Mouse (Mus musculus) adrenal gland, postnatal 36 days (tissue): ENCODE results near the gene Gpc5. TPM values are rescaled to one million over a fixed set of nuclear protein-coding genes. Genes with fewer than 3 reads are reported as not detected.
"Not testable (repeated sequence)": the region's sequence is repeated elsewhere in the genome, so short reads cannot be mapped to it uniquely, and the experiment has no call there.

ENCODE experiments used
- DNase-seq, 2 experiments: peaks; one replicate each; pipeline ENCODE4 v3.0.0; 2021; ENCODE audit warnings: mixed read lengths in 1 of 2
- long read RNA-seq, 2 experiments: library from polyadenylated mRNA; stranded (forward); transcript quantifications; one replicate each; pipeline ENCODE4 v2.0.0; 2021; ENCODE audit warnings: borderline sequencing depth in 2 of 2
- total RNA-seq, 2 experiments: library from RNA; stranded (reverse); gene quantifications; 2 replicates each; pipeline ENCODE4 v1.2.3; 2021

Gene Gpc5
- 1 to 10 TPM in 1 of 2 experiments, not detected in 1; 3.4 TPM for total RNA-seq
- long read RNA-seq, experiment 1, partial matches to known transcripts: 1 of 1 reads
- long read RNA-seq, experiment 1, other reads (novel, unspliced or antisense): 0 of 1 reads
- long read RNA-seq, experiment 2: 0 reads

DNA sequence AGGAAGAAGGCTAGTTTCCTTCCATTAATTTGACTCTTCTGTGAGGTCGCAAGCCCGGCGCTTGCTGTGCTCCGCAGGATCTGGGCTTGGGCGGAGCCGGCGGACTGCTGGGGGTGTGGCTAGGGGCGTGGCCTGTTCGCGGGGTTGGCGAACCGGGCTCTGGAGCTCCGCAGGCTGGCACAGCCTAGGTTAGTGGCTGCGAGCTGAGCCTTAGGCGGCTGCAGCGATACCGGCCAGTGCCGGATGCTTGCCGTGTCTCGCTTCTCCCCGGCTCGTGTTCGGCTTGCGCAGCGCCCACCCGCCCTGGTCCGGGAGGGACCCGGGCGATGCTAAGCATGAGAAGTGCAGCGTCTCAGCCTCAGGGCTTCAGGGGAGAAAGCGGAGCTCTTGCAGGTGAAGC is at the start of gene Gpc5:
Gene Gpc5, plus strand, starts transcription at position 135 of the 400 bp plus-strand sequence.
- DNase-seq: peak; percentile 95 to 97

DNA sequence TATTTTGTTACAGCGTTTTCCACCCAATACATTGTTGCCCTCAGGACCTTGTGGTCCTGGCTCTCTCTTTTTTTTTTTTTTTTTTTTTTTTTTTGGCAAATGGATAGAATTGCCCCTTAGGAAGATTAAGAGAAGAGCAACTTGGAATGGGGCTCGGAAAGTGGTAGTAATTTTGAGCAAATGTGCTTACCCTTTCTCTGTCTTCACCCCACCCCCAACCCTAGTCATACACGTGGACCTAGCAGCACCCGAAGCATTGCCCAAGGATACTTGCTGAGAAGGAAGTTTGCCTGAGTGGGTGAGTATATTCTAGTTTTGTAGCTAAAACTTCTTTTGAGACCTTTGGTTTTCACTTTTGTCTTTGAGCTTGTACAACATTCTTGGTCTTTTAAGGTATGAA is 49.4 kb upstream of the Gpc5 start:
- DNase-seq: peak; percentile 6 to 10

DNA sequence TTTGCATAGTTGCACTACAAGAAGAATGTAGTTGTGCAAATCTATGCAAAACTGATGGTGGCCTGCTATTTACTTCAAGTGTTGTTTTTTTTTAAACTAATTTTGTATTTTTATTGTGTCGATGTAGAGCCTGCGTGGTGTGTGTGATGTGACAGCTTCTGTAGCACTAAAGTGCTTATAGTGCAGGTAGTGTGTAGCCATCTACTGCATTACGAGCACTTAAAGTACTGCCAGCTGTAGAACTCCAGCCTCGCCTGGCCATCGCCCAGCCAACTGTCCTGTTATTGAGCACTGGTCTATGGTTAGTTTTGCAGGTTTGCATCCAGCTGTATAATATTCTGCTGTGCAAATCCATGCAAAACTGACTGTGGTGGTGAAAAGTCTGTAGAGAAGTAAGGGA is 48.0 kb upstream of the Gpc5 start:
- no peak for DNase-seq

DNA sequence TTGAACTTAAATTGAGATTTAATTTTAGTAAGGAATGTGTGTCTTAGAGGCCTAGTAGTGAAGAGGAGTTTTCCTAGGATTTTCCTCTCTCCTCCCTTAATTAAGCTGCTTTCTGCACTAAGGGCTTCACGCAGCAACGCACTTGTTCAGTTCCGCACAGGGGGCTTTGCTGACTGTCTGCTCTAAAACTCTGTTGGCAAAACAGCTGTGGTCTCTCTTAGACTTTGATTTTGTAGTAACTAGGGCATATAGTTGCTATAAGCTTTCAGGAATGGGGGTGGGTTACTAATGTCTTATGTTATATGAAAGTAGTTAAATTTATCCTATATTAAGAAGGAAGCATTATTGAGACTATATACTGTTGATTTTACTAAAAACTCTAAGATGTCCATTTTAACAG is 46.3 kb upstream of the Gpc5 start:
- DNase-seq: no peak

DNA sequence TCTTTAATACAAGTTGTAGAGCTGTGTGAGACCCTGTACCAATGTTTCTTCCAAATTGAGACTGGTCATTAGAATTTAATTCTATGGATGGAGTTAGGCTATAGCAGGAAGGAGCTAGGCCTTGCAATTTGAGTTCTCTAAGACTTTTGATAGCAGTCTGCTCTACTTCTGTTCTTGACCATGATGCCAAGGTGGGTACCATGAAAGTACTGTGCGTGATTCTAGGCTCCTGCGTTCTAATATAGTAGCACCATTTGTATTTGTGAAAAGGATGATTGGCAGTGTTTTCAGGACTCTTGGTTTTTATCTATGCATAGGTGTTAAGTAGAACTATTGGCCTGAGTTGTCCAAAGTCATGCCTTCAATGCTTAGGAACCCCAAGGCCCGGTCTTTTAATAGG is 44.7 kb upstream of the Gpc5 start:
- DNase-seq: no peak

DNA sequence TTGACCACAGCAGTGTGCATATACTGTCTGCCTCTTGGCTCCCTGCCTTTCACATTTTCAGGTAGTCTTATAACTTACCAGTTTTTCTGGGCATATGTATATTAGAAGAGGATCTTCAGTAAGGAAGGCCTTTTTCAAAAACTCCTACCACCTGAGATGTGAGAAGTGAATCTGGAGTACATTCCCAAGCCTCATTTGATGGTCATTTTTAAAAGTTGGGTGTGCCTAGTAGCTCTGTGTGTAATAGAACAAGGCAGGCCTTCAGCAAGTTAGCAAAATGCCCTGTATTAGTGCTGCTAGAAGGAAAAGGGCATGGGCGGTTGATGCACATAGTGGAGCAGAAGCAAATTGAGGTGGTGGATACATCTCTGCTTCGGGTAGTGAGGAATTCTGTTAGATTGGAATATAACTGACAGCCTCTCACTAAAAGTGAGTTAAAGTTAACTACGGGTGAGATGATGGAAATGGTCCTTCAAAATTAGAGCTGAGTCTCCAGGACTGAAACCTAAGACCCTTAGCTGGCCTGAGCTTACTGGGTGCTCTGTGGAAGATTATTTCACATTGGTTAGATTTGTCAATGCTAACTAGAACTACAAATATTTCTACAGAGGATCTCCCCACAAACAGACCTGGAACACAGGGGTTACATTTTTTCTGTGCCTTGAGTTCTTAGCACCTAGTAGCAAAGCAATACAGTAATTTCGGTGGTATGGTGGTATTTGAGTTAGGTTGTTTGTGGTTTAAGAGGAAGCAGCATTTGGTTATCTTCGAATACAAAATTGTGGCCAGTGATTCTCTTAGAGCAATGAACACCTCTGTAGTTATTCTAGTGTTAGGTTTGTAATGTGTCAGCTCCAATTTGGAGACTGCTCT is 43.8 kb upstream of the Gpc5 start:
- DNase-seq: no peak

DNA sequence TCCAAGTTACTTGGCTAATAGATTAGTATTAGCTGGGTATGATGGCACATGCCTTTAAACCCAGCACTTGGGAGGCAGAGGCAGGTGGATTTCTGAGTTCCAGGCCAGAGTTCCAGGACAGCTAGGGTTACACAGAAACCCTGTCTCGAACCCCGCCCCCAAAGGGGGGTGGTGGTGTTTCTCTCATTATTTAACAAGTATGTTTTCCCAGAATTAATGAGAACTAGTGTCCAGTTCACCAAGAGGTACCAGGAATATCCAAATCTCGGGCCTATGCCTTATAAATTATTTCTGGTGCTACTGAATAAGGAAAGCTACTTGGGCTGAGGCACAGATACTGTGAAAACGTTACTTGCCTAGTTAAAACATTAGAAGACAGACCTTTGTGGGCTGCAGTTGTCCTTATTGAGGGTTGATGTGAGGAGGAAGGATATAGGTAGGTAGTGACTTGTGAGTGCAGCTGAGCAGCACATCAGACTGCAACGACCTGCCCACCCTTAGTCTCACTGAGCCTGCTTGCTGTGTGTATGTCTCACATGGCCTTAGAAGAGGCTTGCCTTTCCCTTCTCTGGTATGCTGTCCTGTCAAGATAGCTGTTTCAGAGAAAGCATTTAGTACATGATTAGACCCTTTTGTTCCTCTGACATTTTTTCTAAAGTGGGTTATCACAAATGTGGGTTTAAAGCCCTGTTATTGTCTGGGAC is 43.0 kb upstream of the Gpc5 start:
- DNase-seq: no peak

DNA sequence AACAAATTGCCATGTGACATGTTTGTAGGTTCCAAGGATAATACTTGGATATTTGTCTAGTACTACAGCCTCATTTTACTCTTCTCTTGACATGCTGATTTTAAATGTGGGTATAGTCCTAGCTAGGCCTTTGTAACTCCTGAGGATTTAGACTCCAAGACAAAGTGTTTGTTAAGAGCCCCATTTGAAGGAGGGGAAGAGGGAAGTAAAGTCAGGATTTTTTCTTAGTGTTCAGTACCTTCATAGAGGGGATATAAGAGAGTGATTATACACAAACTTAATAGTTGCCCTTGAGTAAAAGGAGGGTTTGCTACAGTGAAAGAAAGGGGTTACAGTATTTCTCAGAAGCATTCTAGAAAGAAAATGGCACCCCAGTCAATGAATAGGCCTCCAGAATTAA is 42.2 kb upstream of the Gpc5 start:
- no peak for DNase-seq

DNA sequence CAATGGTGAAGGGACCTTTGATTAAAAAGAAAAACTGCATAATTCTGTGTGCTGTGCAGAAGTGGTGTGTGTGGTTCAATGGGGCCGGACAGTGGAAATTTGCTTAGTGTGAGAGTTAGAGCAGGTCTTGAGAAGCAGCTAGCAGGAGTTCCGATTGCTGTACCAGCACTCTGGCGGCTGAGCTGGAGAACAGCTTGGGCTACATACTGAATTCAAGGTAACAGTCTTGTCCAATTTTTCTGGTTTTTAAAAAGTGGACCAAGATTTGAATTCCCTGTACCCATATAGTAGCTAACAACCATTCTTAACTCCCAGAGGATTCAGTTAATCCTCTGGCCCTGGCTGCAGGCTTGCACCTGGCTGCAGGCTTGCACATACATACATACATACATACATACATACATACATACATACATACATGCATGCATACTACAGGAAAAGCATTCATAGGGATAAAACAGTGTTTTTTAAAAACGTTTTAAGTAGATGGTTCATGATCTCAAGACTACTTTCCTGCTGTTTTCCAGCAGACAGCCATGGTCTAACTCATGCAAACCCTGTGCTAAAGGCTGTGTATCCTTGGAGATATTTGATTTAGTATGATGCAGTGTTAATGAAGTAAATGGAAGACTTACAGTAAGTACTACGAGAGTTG is 40.8 kb upstream of the Gpc5 start:
- no peak for DNase-seq

DNA sequence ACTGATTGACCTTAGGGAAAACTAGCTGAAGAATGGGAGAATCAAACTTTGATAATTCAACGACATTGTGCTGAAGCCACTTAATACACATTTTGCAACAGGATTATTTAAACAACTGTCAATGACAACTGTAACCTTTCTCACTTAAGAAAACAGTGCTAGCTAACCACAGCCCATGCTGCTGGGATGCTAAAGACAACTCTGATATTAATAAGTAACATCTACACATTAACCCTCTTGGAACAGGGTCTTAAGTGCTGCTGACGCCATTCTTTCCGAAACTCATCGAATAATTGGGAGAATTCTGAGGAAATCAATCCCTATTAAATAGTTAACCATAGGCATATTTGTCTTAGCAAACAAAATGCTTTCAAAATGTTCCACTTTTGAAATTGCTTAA is 39.6 kb upstream of the Gpc5 start:
- DNase-seq: no peak

DNA sequence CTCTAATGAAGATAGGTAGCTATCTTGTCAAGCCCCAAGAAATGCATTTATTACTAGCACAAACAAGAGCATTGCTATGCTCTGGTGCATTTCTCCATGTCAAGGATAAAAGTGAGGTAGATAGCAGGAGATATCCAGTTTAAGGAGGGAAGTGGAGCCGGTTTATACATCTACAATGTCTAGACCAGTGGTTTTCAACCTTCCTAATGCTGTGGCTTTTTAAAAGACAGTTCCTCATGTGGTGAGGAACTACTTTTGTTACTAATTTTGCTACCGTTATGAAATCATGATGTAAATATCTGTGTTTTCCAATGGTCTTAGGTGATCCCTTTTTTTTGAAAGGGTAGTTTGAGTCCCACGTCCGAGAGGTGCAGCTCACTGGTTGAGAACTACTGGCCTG is 37.8 kb upstream of the Gpc5 start:
- DNase-seq: no peak

DNA sequence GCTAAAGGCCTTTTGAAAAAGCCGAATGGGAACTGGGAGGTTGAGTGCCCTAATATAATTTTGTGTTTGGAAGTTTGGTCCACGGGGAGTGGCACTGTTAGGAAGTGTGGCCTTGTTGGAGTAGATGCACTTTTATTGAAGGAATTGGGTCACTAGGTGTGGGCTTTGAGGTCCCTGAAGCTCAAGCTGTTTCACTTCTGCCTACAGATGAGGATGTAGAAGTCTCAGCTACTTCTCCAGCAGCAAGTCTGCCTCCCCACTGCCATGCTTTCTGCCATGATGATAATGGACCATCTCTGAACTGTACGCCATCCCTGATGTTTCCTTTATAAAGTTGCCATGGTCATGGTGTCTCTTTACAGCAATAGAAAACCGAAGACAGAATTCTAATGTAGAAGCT is 34.5 kb upstream of the Gpc5 start:
- DNase-seq: no peak

DNA sequence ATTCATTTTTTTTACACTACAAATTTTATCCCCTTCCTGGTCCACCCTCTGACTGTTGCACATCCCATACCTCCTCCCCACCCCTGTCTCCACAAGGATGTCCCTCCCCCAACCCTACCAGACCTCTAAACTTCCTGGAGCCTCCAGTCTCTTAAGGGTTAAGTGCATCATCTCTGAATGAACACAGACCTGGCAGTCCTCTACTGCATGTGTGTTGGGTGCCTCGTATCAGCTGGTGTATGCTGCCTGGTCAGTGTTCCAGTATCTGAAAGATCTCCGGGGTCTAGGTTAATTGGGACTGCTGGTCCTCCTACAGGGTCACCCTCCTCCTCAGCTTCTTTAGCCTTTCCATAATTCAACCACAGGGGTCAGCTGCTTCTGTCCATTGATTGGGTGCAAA is 25.9 kb upstream of the Gpc5 start:
- DNase-seq: not testable (repeated sequence)

DNA sequence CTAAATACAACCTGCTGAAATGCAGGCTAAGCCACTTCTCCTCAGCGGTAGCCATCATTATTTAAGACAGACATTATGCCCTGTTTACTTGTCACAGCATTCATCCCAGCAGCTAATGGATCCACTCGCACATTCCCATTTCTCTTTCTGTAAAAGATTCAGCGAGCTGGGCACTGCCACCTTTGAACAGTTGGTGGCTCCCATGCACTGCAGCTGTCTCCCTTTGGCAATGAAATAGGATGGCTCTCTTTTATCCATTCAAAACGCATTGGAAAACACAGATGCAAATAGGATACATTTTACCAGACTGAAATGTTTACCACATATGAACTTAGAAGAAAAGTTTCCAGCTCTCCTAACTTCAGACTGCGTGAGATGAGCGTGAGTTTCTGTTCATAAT is 21.5 kb upstream of the Gpc5 start:
- DNase-seq: peak; percentile 13 to 27

DNA sequence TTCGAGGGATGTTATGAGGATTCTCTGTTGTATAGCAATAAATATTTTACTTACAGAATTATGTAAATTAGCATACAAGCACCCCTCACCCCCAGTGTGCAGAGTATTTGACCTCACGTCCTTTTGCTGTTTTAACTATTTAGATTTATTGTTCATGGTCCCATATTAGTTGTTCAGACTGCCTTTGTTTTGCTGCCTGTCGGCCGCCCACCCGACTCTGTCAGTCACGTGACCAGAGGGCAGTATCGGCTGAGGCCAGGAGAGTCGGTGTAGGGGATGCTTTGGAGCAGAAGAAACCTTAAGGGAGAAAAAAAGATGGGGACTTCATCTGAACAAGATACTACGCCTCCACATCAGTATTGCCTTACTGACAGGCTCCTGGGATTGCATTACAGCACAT is 14.7 kb upstream of the Gpc5 start:
- no peak for DNase-seq

DNA sequence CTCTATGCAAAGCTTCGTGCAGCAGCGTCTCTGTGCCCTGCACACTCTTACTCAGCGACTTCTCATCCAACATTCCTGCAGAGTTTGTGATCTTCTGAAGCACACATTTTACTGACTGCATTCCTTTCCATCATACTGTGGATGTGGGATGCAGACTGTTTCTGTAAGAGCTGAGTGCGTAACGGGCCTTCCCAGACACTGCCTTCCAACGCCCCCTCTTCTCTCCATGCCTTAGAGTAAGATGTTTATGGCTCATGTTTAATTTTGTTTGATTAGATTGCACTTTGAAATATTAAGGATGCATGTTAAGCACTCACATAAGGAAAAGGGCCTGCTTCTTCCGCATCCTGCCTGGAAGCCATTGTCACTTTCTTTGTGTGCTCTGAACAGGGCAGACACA is 14.0 kb upstream of the Gpc5 start:
- no peak for DNase-seq

DNA sequence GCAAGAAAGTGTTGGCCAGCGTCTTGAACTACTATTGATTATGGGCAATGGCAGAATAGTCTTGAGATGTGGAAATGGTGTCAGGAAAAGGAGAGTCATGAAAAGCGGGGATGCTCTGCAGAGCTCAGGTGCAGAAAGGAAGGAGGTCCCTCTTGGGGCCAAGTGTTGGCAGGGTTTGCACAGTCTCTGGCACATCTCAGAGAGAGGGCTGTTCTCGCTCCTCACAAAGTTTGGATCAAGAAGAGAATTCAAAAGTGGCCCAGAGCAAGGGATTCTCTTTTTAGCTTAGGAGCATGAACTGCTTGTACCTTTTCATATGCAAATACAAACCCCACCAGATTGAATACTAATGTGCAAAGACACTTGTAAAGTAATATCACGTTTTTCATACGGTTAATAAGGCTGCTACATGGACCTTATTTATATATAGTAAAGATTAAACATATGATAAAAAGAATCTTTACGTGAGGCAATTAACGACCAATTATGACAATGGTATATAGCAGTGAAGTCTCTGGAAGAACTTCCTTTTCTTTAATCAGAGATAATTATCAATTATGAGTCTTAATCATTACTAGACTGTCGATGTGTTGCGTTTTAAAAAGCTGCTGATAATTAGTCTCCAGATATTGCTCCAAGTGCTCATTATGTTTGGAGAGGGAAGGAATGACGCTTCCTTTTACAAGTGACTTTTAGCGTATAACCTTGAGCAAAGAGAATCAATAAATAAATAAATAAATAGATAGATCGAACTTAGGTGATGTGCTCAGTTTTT is 10.1 kb upstream of the Gpc5 start:
- no peak for DNase-seq

DNA sequence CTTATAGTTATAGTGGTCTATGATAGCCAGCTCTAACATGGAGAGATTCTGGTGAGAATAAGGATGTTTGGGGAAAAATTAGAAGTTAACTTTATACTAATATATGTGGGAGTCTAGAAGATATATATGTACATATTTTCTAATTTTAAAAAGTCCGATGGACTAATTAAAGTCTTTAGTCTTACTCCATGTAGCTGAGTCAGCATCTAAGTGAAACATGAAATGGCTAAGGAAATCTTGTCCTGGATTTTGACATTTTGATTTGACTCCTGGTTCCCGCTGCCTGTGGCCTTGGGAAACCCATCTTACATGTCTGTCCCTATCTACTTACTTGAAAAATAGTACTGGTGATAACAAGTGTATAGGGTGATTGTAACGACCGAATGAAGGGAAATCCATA is 1.5 kb upstream of the Gpc5 start:
- DNase-seq: no peak

DNA sequence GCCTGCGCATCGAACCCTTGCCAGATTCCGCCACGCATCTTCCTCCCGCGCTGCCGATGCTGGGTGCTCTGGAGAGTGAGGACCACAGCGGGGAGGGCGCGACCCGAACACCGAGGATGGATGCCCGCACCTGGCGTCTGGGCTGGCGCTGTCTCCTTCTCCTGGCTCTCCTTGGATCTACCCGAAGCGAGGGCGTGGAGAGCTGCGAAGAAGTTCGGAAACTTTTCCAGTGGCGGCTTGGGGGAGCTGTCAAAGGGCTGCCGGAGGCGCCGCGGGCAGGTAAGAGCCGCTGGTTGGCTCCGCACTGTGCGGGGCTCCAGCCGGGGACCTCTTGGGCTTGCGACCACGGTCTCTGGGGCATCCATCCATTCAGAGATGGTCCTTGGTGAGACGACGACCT is 495 bp downstream of the Gpc5 start:
- peak in 1 of 2 experiments; percentile 4 for DNase-seq

DNA sequence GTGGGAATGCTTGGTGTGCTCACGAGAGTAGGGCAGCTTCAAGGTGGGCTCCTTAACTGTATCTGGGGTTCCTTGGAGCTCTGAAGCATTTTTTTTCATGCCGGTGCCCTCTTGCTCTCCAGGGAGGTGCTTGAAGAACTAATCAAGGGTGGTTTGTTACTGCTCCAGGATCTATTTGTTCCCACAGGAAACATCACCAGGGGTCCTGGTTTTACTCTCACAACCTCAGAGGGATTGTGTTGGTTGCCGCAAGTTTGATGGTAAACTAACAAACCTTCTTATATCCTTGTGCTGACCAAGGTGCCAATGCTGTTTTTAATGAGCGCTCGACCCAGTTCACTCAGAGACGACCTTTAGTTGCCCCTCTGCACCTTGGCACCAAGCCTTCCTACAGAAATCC is 937 bp downstream of the Gpc5 start:
- DNase-seq: no peak

DNA sequence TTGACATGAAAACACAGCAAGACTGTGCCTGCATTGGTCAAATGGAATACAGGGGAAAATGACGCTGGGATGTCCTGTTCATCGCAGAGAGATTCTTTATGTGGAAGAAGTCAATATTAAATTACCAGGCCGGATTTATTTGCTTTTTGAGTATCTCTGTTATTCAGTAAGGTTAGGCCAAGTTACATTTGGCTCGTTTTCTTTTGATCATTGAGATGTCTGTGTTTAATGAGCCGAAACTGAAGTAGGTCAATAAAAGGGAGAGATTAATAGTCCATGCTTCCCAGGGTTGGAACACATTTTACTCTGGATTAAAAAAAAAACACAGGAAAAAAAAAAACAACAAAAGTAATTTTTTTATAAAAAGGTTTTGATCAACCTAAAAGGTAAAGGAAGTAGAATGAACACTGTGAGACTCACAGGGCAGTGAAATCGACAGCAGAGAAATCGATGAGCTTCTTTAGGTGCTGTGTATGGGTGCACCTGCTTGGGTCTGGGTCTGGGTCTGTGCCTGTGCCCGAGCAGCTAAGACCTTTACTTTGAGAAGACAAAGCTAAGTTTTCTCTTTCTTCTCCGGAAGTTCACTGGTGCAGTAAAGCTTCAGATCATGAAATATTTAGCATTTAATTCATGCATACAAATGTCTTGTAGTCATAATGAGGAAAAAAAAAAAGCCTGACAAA is 8.7 kb downstream of the Gpc5 start:
- DNase-seq: no peak

DNA sequence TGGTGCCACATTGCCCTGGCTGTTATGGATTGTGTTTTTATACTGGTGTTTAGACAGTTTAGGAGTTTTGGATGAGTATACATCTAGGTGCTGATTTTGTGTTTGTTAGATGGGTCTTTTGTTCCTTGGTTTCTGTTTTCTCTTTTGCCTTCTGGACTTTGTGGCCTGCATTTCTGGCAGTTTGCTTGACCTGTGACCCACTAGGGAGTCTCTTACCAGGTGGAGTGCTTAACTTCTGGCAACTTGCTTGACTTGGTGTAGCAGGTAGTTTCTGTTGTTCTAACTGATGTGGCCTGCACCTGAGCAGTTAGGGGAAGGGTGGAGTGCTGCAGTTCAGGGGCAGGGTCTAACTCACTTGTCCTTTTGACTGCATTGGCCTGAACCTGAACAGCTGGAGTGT is 14.3 kb downstream of the Gpc5 start:
- no peak for DNase-seq
